Mouse (Mus musculus) urinary bladder, postnatal 0 days (tissue): ENCODE data around the gene Gabrb2. TPM values are rescaled to one million over a fixed set of nuclear protein-coding genes. Genes with fewer than 3 reads are reported as not detected.

ENCODE experiments used
- polyA plus RNA-seq: library from polyadenylated mRNA; unstranded; fragments of >200 nt; fragmentation: Nextera tagmentation; extraction: Ambion mirVana; gene quantifications from 2 replicates; pipeline ENCODE4 v1.2.1, GENCODE M21; 2015

Gabrb2 gene
- polyA plus RNA-seq: 1.00 and 1.3 TPM in 2 replicates

GRCm38 (mm10) chr11:42418996-42419782, at the start of gene Gabrb2:
Gabrb2 (plus strand) TSS chr11:42419757.

Other genes starting within 250 kb of the Gabrb2 start
- gene Gabra1, start 236.8 kb upstream of the Gabrb2 start, polyA plus RNA-seq: 0.70 and 1.3 TPM in 2 replicates
- gene Gabra6, start 98.7 kb upstream of the Gabrb2 start, polyA plus RNA-seq: not detected in 2 replicates